Mouse (Mus musculus): ENCODE data around the gene Tmem91.

GRCm38 (mm10) chr7:25644631-25645030 lies 30.3 kb downstream of the Tmem91 start:
- TF ChIP-seq CTCF (IDR thresholded peaks at IDR 0.05; ENCODE audit: extremely low read depth, insufficient read depth, insufficient read length, insufficient replicate concordance) (no peak), POLR2A (IDR thresholded peaks at IDR 0.05; ENCODE audit: low read depth, low read length) (no peak)

Data from spleen, adult 2 months (tissue).